Mouse (Mus musculus) kidney, embryonic 15.5 days (tissue): Measurements from ENCODE around the gene Pax5. TPM values are rescaled to one million over a fixed set of nuclear protein-coding genes. Genes with fewer than 3 reads are reported as not detected.

Experiments used
- ATAC-seq: fragments of 200-750 bp; cut with Nextera tagmentation; replicated peaks from 2 replicates; pipeline ENCODE4 v1.8.0; 2017; ENCODE audit warnings: moderate TSS enrichment; ENCODE audit not compliant: low FRiP score
- H3K27ac ChIP-seq: fragments of 300-500 bp; sonication (generic); 2 replicates; pipeline ENCODE4 v1.5.1; 2015; ENCODE audit warnings: mild to moderate bottlenecking, inconsistent platforms
- H3K27me3 ChIP-seq: fragments of 300-500 bp; sonication (generic); 2 replicates; pipeline ENCODE4 v1.6.1; 2015; ENCODE audit warnings: inconsistent platforms
- H3K36me3 ChIP-seq: fragments of 300-500 bp; sonication (generic); 2 replicates; pipeline ENCODE4 v1.6.1; 2015; ENCODE audit warnings: inconsistent platforms
- H3K4me1 ChIP-seq: fragments of 300-500 bp; sonication (generic); 2 replicates; pipeline ENCODE4 v1.6.1; 2015; ENCODE audit warnings: inconsistent platforms
- H3K4me2 ChIP-seq: fragments of 300-500 bp; sonication (generic); 2 replicates; pipeline ENCODE4 v1.6.1; 2015; ENCODE audit warnings: moderate library complexity, mild to moderate bottlenecking, inconsistent platforms
- H3K4me3 ChIP-seq: fragments of 300-500 bp; sonication (generic); replicated peaks from 2 replicates; pipeline ENCODE4 v1.5.1; 2015; ENCODE audit warnings: mild to moderate bottlenecking, inconsistent platforms
- H3K9ac ChIP-seq: fragments of 300-500 bp; sonication (generic); 2 replicates; pipeline ENCODE4 v1.6.1; 2015; ENCODE audit warnings: mild to moderate bottlenecking, inconsistent platforms
- H3K9me3 ChIP-seq: fragments of 300-500 bp; sonication (generic); replicated peaks from 2 replicates; pipeline ENCODE4 v1.6.1; 2016; ENCODE audit warnings: inconsistent platforms
- WGBS: fragments of 180-500 bp; shearing (Covaris S2); methylation state at CpG from one replicate; pipeline ENCODE4 v1.1.7; 2015; ENCODE audit warnings: mixed read lengths; 5-methylcytosine and 5-hydroxymethylcytosine counted together
- microRNA-seq: library from miRNA; unstranded; fragments of <30 nt; microRNA quantifications from one replicate; pipeline ENCODE4, GENCODE M21; 2016
- polyA plus RNA-seq: library from polyadenylated mRNA; unstranded; fragments of >200 nt; fragmentation: Nextera tagmentation; extraction: Ambion mirVana; gene quantifications from 2 replicates; pipeline ENCODE4 v1.2.1, GENCODE M21; 2015

The Pax5 gene
- polyA plus RNA-seq, 1 experiment from 2014 or later = 0.01 TPM

DNA sequence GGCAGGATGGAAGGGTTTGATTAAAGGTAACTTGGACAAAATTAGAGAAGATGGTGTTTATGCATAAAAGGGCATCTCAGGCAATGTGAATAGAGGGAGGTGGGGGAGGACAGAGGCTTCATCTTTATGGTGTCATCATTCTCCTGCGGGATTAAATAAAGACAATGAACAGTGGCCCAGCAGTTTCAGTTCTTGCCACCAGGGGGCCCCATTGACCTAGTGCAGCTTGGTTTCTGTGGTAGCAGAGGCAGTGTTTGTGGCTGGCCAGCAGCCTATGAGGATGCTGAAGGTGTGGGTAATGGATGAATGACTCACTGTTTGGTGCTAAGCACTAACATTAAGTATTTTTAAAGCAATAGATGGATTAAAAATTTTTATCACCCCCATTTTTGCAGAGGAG is 230.5 kb downstream of the Pax5 start:
- H3K27ac ChIP-seq = no peak overlapping the region
- no peaks in the 10 kb centered on the region for H3K36me3 ChIP-seq
- no peak overlapping the region for H3K4me2 ChIP-seq
- ATAC-seq = no peak
- no peak overlapping the region for H3K4me3 ChIP-seq
- no peak overlapping the region for H3K9ac ChIP-seq
- no peaks in the 10 kb centered on the region for H3K4me1 ChIP-seq
- 0 out of 2 replicates have a peak, but pooled peaks cover 4% of the 10 kb centered on the region for H3K9me3 ChIP-seq
- H3K27me3 ChIP-seq = no peaks in the 10 kb centered on the region
- 86% methylated on average over 1 of the region's 1 CpGs for WGBS

Small RNA genes within 50 kb of the gene (microRNA-seq; reads per million reads assigned to microRNA genes)
- gene Mir5120 = not detected

Other genes with a start within 250 kb of the Pax5 start
- gene Zcchc7, start 45.4 kb upstream of the Pax5 start, polyA plus RNA-seq = 38.2 and 38.3 TPM in 2 replicates